Mouse (Mus musculus) heart, embryonic 14.5 days (tissue): ENCODE measurements at regions not wholly inside any gene's neighbourhood (a gene's known extent, or its start where the extent isn't known, plus 50 kb on each side); places are given as distances from the start of the nearest gene placed in this dataset.

Source experiments
- ATAC-seq: fragments of 200-750 bp; cut with Nextera tagmentation; 2 replicates; pipeline ENCODE4 v1.8.0; 2017; ENCODE audit warnings: low read depth, moderate TSS enrichment; ENCODE audit not compliant: insufficient number of reproducible peaks, insufficient read depth, low FRiP score
- H3K27ac ChIP-seq, 2 experiments: fragments of 200-500 bp in 1 of 2; fragments of 300-500 bp in 1 of 2; sonication (generic) in 1 of 2; replicated peaks in 1 of 2; 2 replicates each; pipeline ENCODE4 v1.5.1; 2012 to 2014; ENCODE audit warnings: low read depth in 2 of 2, low read length in 2 of 2, control low read depth in 1 of 2, mild to moderate bottlenecking in 1 of 2, mixed read lengths in 1 of 2; ENCODE audit not compliant: control insufficient read depth in 1 of 2, insufficient read depth in 1 of 2
- H3K27me3 ChIP-seq: fragments of 300-500 bp; sonication (generic); 2 replicates; pipeline ENCODE4 v1.6.1; 2014; ENCODE audit warnings: mild to moderate bottlenecking, low read length, control low read depth; ENCODE audit not compliant: control insufficient read depth, insufficient read depth
- H3K36me3 ChIP-seq: fragments of 300-500 bp; sonication (generic); 2 replicates; pipeline ENCODE4 v1.6.1; 2014; ENCODE audit warnings: mild to moderate bottlenecking, control low read depth, low read length, mixed read lengths; ENCODE audit not compliant: control insufficient read depth, insufficient read depth
- H3K4me1 ChIP-seq, 2 experiments: fragments of 200-500 bp in 1 of 2; fragments of 300-500 bp in 1 of 2; sonication (generic) in 1 of 2; 2 replicates each; pipeline ENCODE4 v1.6.1; 2012 to 2014; ENCODE audit warnings: low read length in 2 of 2, control low read depth in 1 of 2, mixed read lengths in 1 of 2; ENCODE audit not compliant: control insufficient read depth in 2 of 2, insufficient read depth in 2 of 2
- H3K4me2 ChIP-seq: fragments of 300-500 bp; sonication (generic); 2 replicates; pipeline ENCODE4 v1.6.1; 2014; ENCODE audit warnings: mild to moderate bottlenecking, low read length
- H3K4me3 ChIP-seq, 2 experiments: fragments of 200-500 bp in 1 of 2; fragments of 300-500 bp in 1 of 2; sonication (generic) in 1 of 2; 2 replicates each; pipeline ENCODE4 v1.5.1; 2012 to 2014; ENCODE audit warnings: low read length in 2 of 2, mild to moderate bottlenecking in 2 of 2, control low read depth in 1 of 2, low read depth in 1 of 2, moderate library complexity in 1 of 2; ENCODE audit not compliant: control insufficient read depth in 1 of 2, insufficient read depth in 1 of 2
- H3K9ac ChIP-seq: fragments of 300-500 bp; sonication (generic); 2 replicates; pipeline ENCODE4 v1.6.1; 2014; ENCODE audit warnings: mild to moderate bottlenecking, low read length
- H3K9me3 ChIP-seq: fragments of 300-500 bp; sonication (generic); 2 replicates; pipeline ENCODE4 v1.6.1; 2016; ENCODE audit warnings: low read length, control low read depth; ENCODE audit not compliant: control insufficient read depth
- WGBS: fragments of 180-500 bp; shearing (Covaris S2); extraction: QIAGEN DNeasy Blood & Tissue Kit; methylation state at CpG from one replicate; pipeline ENCODE4 v1.1.7; 2014; 5-methylcytosine and 5-hydroxymethylcytosine counted together

DNA sequence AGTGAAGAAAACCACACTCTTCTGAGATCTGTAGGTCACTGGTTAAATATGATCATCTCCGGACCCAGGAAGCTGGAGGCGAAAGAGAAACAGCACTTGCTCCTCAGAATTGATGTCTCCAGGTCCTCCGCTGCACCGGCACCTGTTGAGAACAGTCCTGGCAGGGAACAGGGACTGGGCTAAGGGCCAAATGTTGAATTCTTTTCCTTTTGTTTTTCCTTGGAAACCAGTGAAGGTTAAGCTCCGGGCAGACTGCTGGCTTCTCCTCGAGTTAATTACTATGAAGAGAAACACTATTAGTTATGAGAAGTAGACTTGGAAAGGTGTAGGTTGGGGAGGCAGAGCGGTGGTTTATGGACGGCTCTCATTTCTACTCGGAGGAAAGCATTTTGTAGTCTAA, 242.7 kb downstream of the Rngtt start:
- Histone ChIP-seq H3K27me3 (peaks cover 20% of the 10 kb centered on the region), H3K4me2 (no peak overlapping the region), H3K36me3 (no peaks in the 10 kb centered on the region), H3K4me1 (no peaks in the 10 kb centered on the region; a peak in 1 of 4 replicates), H3K9ac (no peak overlapping the region), H3K9me3 (no peaks in the 10 kb centered on the region), H3K4me3 (no peak overlapping the region), H3K27ac (no peak overlapping the region)
- WGBS = 64% methylated on average over 9 of the region's 9 CpGs
- ATAC-seq = no peak

DNA sequence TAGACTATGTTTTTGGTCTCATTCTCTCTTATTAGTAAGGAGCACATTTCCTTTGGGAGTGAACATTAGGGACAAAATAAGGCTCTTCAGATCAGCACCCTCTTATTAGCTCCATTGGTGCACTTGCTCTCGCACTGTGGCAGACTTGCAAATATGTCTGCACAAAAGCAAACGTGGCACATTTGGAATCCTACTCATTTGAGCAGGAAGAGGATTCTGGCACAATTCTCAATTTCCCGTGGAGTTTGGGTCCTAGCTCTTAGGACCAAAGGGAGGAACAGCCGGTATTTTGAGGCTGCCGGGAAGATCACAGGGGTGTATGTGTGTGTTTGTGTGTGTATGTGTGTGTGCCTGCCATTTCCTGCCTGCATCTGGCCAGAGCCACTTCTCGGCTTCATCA, 244.5 kb downstream of the Rngtt start:
- Histone ChIP-seq H3K27ac (no peak overlapping the region), H3K9me3 (no peaks in the 10 kb centered on the region), H3K27me3 (peaks cover 20% of the 10 kb centered on the region), H3K9ac (no peak overlapping the region), H3K4me2 (no peak overlapping the region), H3K4me1 (no peaks in the 10 kb centered on the region; a peak in 1 of 4 replicates), H3K36me3 (no peaks in the 10 kb centered on the region), H3K4me3 (no peak overlapping the region)
- WGBS = 29% methylated on average over 6 of the region's 6 CpGs
- ATAC-seq = no peak

DNA sequence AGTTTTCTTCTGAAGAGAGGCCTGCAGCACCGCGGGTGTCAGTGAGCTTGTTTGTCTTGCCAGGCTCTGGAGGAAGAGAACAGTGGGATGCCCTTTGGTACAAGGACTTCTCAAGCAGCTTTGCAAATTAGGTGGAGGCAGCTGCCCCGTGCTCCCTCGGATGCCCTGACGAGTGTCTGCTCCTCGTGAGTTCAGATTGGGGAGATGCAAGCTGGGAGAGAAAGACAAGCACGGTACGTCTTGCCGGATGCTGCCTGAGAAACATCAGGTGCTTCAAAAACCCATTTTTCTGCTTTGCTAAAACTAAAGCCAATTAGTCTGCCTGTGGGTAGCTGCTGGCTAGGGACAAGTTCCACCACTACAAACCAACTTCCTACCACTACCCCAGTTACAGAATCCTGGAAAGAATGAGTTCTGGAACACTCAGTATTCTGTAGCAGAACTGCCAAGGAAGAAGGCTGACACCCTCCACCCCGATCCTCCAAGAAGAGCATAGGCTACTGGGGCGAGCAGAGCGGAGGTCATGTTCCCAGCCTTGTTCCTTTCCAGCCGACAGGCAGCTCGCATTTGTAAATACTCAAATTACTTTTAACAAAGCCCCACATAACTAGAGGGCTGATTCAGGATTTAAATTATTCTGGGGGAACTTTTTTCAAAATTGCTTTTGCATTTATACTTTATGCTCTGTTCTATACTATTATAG, 245.3 kb downstream of the Rngtt start:
- H3K9me3 ChIP-seq = no peaks in the 10 kb centered on the region
- H3K4me2 ChIP-seq = no peak overlapping the region
- 19% methylated on average over 14 of the region's 14 CpGs for WGBS
- no peaks in the 10 kb centered on the region for H3K36me3 ChIP-seq
- H3K27me3 ChIP-seq = peaks cover 20% of the 10 kb centered on the region
- H3K27ac ChIP-seq = no peak overlapping the region
- H3K4me3 ChIP-seq = no peak overlapping the region
- no peak overlapping the region for H3K9ac ChIP-seq
- no peak for ATAC-seq
- no peaks in the 10 kb centered on the region; a peak in 1 of 4 replicates for H3K4me1 ChIP-seq

DNA sequence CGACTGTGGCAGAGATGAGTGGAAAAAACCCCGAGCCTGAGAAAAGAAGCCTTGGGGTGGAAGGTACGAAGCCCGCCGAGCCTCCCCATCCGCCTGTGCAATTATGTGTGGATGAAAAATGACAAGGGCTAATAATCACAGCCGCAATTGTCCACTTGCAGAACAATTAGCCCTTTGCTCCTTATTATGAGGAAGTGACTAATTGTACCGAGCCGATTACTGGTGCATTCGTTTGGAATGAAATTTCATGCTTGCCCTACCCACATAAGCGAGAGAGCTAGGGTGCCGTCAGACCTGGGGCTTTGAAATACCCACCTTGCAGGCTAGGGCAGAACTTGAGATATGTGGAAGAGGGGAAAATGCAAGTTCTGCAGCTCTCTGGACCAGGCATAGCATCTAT, 245.9 kb downstream of the Rngtt start:
- Histone ChIP-seq H3K27me3 (peaks cover 20% of the 10 kb centered on the region), H3K4me3 (no peak overlapping the region), H3K9ac (no peak overlapping the region), H3K9me3 (no peaks in the 10 kb centered on the region), H3K36me3 (no peaks in the 10 kb centered on the region), H3K4me2 (no peak overlapping the region), H3K4me1 (no peaks in the 10 kb centered on the region; a peak in 1 of 4 replicates), H3K27ac (no peak overlapping the region)
- no peak for ATAC-seq
- 69% methylated on average over 12 of the region's 12 CpGs for WGBS

DNA sequence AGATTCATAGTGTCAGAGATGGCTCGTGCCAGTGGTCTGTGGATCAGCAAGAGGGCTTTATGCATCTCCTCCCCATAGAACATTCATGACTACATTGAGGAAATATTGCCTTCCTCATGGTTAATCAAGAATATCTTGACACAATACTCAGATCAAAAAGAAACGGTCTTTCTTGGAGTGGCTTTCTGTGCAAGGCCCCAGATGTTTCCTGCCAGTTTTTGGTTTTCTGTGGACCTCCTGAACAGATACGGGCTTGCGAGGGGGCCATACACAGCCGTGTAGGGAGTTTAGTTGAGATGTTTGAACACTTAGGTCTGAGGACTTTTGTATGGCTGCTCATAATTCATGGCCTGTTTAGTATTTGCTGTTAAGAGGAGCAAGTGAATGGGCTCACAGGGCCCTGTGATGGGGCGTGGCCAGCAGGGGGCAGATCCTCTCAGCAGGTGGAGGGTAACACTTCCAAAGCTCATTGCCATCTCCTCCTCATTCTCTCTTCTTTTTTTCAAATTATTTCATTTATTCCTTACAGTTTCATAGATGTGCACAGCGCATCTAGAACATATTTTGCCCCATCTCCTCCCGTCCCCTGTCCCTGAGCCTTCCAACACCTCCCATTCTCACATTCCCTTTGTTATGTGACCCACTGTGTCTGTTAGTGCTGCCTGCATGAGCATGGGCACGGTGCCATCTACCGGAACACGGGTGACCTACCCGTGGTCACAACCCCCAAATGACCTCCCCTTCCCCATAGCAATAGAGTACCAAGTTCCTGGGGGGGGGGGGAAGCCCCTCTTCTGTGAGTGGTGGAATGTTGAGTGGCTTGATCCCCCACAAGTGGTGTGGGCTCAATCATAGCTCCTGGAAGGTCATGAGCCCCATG, 246.8 kb downstream of the Rngtt start:
- Histone ChIP-seq H3K4me3 (no peak overlapping the region), H3K9me3 (no peaks in the 10 kb centered on the region), H3K27ac (no peak overlapping the region), H3K9ac (no peak overlapping the region), H3K4me1 (no peaks in the 10 kb centered on the region; a peak in 1 of 4 replicates), H3K36me3 (no peaks in the 10 kb centered on the region), H3K27me3 (peaks cover 20% of the 10 kb centered on the region), H3K4me2 (no peak overlapping the region)
- no peak for ATAC-seq
- 74% methylated on average over 12 of the region's 12 CpGs for WGBS

DNA sequence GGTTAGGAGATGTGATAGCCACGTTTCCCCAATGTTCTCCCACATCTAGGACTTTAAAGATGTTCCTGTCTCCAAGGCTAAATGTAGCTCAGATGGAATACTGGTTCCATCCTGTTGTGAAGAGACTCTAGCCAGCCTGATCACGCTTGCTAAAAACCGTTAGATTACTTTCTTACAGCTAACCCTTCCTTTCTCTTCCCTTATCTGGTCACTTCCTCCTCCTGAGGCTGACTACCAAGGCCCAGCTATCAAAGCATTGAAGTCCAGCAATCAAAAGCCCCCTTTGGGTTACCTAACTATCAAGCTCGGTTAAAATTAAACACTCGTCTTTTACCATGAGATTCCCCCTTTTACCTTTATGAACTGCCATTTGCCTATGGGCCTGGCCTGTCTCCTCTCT, 260.2 kb downstream of the Rngtt start:
- no peaks in the 10 kb centered on the region for H3K9me3 ChIP-seq
- H3K9ac ChIP-seq = no peak overlapping the region
- no peaks in the 10 kb centered on the region for H3K4me1 ChIP-seq
- no peaks in the 10 kb centered on the region for H3K27me3 ChIP-seq
- ATAC-seq = no peak
- H3K4me2 ChIP-seq = no peak overlapping the region
- H3K27ac ChIP-seq = no peak overlapping the region
- H3K4me3 ChIP-seq = no peak overlapping the region
- H3K36me3 ChIP-seq = no peaks in the 10 kb centered on the region
- WGBS = 65% methylated on average over 5 of the region's 5 CpGs

DNA sequence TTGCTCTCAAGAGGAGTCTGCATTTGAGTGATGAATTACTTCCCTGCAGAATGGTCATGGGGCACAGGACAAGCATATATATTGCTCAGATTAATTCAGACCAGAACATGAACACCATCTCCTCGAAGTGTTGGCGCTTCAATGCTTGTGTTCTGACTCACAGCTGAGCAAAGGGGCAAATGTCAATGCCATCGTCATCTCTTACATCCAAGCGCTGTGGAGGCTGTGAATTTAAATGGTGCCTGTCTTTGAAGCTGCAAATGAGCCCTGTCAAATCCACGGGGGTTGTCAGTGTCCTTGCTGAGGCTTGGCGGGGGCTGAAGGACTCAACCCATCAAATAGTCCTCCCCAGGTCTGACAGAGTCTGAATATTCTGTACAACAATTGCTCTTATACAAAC, 261.2 kb downstream of the Rngtt start:
- Histone ChIP-seq H3K27me3 (no peaks in the 10 kb centered on the region), H3K9ac (no peak overlapping the region), H3K9me3 (no peaks in the 10 kb centered on the region), H3K4me1 (no peaks in the 10 kb centered on the region), H3K27ac (no peak overlapping the region), H3K36me3 (no peaks in the 10 kb centered on the region), H3K4me2 (no peak overlapping the region), H3K4me3 (no peak overlapping the region)
- 61% methylated on average over 6 of the region's 6 CpGs for WGBS
- ATAC-seq = no peak
